Mouse (Mus musculus): Measurements from ENCODE around the gene Ginm1. TPM values are rescaled to one million over a fixed set of nuclear protein-coding genes. Genes with fewer than 3 reads are reported as not detected.

Gene Ginm1
- total RNA-seq (2021), result 10 to 100 TPM; 20.2 to 20.9 TPM

- DNase-seq (ENCODE audit: low spot score in 2 of 2), result peak; percentile 91 to 94
- intact Hi-C loops (cut with DNase I), result no loop called here
Observed at GRCm38 (mm10) chr10:7792751-7793385, at the start of gene Ginm1, which contains the start of gene Ppil4. TSS of gene Ginm1 (minus strand) at chr10:7792824. TSS of gene Ppil4 (plus strand) at chr10:7792891.

- no peak for DNase-seq (ENCODE audit: low spot score in 2 of 2)
- intact Hi-C loops (cut with DNase I), result no loop called here
Observed at GRCm38 (mm10) chr10:7841571-7842080, 49.0 kb upstream of the Ginm1 start.

GRCm38 (mm10) chr10:7840785-7841184, 48.2 kb upstream of the Ginm1 start:
- no peak for DNase-seq (ENCODE audit: low spot score in 2 of 2)
- intact Hi-C loops (cut with DNase I), result no loop called here

GRCm38 (mm10) chr10:7840353-7840733, 47.7 kb upstream of the Ginm1 start:
- no peak for DNase-seq (ENCODE audit: low spot score in 2 of 2)
- intact Hi-C loops (cut with DNase I), result no loop called here

GRCm38 (mm10) chr10:7839551-7840352, 47.1 kb upstream of the Ginm1 start:
- no peak for DNase-seq (ENCODE audit: low spot score in 2 of 2)
- intact Hi-C loops (cut with DNase I), result no loop called here

GRCm38 (mm10) chr10:7838874-7839421, 46.3 kb upstream of the Ginm1 start:
- no peak for DNase-seq (ENCODE audit: low spot score in 2 of 2)
- intact Hi-C loops (cut with DNase I), result no loop called here

- DNase-seq (ENCODE audit: low spot score in 2 of 2), result no peak
- intact Hi-C loops (cut with DNase I), result no loop called here
Observed at GRCm38 (mm10) chr10:7838036-7838435, 45.4 kb upstream of the Ginm1 start.

- intact Hi-C loops (cut with DNase I), result no loop called here
- no peak for DNase-seq (ENCODE audit: low spot score in 2 of 2)
Observed at GRCm38 (mm10) chr10:7837446-7837845, 44.8 kb upstream of the Ginm1 start.

- intact Hi-C loops (cut with DNase I), result no loop called here
- DNase-seq (ENCODE audit: low spot score in 2 of 2), result no peak
Observed at GRCm38 (mm10) chr10:7836902-7837301, 44.3 kb upstream of the Ginm1 start.

- no peak for DNase-seq (ENCODE audit: low spot score in 2 of 2)
- intact Hi-C loops (cut with DNase I), result no loop called here
Observed at GRCm38 (mm10) chr10:7834671-7835225, 42.1 kb upstream of the Ginm1 start.

GRCm38 (mm10) chr10:7833377-7834165, 40.9 kb upstream of the Ginm1 start:
- intact Hi-C loops (cut with DNase I), result no loop called here
- DNase-seq (ENCODE audit: low spot score in 2 of 2), result no peak

- intact Hi-C loops (cut with DNase I), result no loop called here
- DNase-seq (ENCODE audit: low spot score in 2 of 2), result no peak
Observed at GRCm38 (mm10) chr10:7832171-7832676, 39.6 kb upstream of the Ginm1 start, which contains the start of gene Zc3h12d. TSS of gene Zc3h12d (plus strand) at chr10:7832470.

GRCm38 (mm10) chr10:7826106-7826505, 33.5 kb upstream of the Ginm1 start:
- intact Hi-C loops (cut with DNase I), result no loop called here
- no peak for DNase-seq (ENCODE audit: low spot score in 2 of 2)

GRCm38 (mm10) chr10:7825281-7825665, 32.6 kb upstream of the Ginm1 start:
- no peak for DNase-seq (ENCODE audit: low spot score in 2 of 2)
- intact Hi-C loops (cut with DNase I), result no loop called here

- intact Hi-C loops (cut with DNase I), result no loop called here
- no peak for DNase-seq (ENCODE audit: low spot score in 2 of 2)
Observed at GRCm38 (mm10) chr10:7824663-7825280, 32.1 kb upstream of the Ginm1 start.

GRCm38 (mm10) chr10:7821981-7822380, 29.4 kb upstream of the Ginm1 start:
- no peak for DNase-seq (ENCODE audit: low spot score in 2 of 2)
- intact Hi-C loops (cut with DNase I), result no loop called here

GRCm38 (mm10) chr10:7820171-7820570, 27.5 kb upstream of the Ginm1 start:
- no peak for DNase-seq (ENCODE audit: low spot score in 2 of 2)
- intact Hi-C loops (cut with DNase I), result no loop called here

- intact Hi-C loops (cut with DNase I), result loop anchor here (5.0 to 10.0 kb wide), 2 partner anchors 385 to 418 kb away; no protein-coding TSS in a partner anchor
- no peak for DNase-seq (ENCODE audit: low spot score in 2 of 2)
Observed at GRCm38 (mm10) chr10:7819603-7820002, 27.0 kb upstream of the Ginm1 start.

GRCm38 (mm10) chr10:7819156-7819555, 26.5 kb upstream of the Ginm1 start:
- intact Hi-C loops (cut with DNase I), result loop anchor here (5.0 to 10.0 kb wide), 2 partner anchors 386 to 418 kb away; no protein-coding TSS in a partner anchor
- no peak for DNase-seq (ENCODE audit: low spot score in 2 of 2)
